Mouse (Mus musculus) adrenal gland, adult 8-10 months (tissue): ENCODE data around the gene Ccdc113. TPM values are rescaled to one million over a fixed set of nuclear protein-coding genes. Genes with fewer than 3 reads are reported as not detected.

Source experiments
- DNase-seq: peaks from one replicate; pipeline ENCODE4 v3.0.0; 2022
- total RNA-seq, 4 experiments: library from RNA; stranded (reverse); gene quantifications; 2 replicates each; pipeline ENCODE4 v1.2.4; 2022

The Ccdc113 gene
- total RNA-seq, 4 experiments from 2014 or later = 0.81 to 2.0 (median 1.7) TPM

DNA sequence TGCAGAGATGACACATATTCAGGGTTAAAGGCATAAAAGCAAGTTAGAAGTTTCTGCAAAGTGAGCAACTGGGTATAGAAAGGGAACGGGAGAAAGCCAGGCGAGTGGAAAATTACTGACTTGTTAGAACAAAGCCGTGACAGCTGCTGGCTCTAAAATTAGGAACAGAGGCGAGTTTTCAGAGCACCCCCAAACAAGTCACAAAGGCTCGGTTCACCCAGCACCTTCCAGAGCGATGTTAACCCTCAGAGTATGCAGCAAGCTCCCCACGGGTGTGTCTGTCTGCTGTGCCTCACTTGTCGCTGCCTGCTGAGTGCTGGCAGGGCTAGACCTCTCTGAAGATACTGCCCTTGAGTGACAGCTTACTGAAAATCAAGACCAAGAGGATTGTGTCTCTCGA is 73.3 kb downstream of the Ccdc113 start:
- DNase-seq = no peak

Other genes starting within 250 kb of the Ccdc113 start
- 1 to 10 TPM in 2 of 4 experiments, under 1 TPM in 2; 0.70 to 1.1 (median 0.95) TPM for gene Cngb1, start 227.5 kb upstream of the Ccdc113 start, total RNA-seq
- gene Tepp, start 223.5 kb upstream of the Ccdc113 start, total RNA-seq = 1 to 10 TPM; 1.5 to 1.7 (median 1.6) TPM
- gene Zfp319, start 202.1 kb upstream of the Ccdc113 start, total RNA-seq = 10 to 100 TPM; 10.6 to 15.1 (median 12.7) TPM
- 10 to 100 TPM; 16.7 to 24.1 (median 20.2) TPM for gene Usb1, start 201.8 kb upstream of the Ccdc113 start, total RNA-seq
- gene Mmp15, start 181.8 kb upstream of the Ccdc113 start, total RNA-seq = 1 to 10 TPM; 3.8 to 7.0 (median 4.5) TPM
- 10 to 100 TPM; 43.2 to 55.3 (median 49.1) TPM for gene Cfap20, start 99.2 kb upstream of the Ccdc113 start, total RNA-seq
- gene Csnk2a2, start 44.0 kb upstream of the Ccdc113 start, total RNA-seq = 10 to 100 TPM; 55.1 to 93.1 (median 78.1) TPM
- not detected for gene Prss54, start 42.3 kb downstream of the Ccdc113 start, total RNA-seq
- 1 to 10 TPM; 2.8 to 5.0 (median 3.2) TPM for gene Gins3, start 99.4 kb downstream of the Ccdc113 start, total RNA-seq
- gene Ndrg4, start 142.9 kb downstream of the Ccdc113 start, total RNA-seq = 10 to 100 TPM; 28.1 to 50.5 (median 39.7) TPM
- gene Setd6, start 181.8 kb downstream of the Ccdc113 start, total RNA-seq = 10 to 100 TPM; 27.1 to 44.1 (median 39.6) TPM